Mouse (Mus musculus): ENCODE measurements around the gene Mcrip2. TPM values are rescaled to one million over a fixed set of nuclear protein-coding genes. Genes with fewer than 3 reads are reported as not detected.

Mcrip2 gene
- polyA plus RNA-seq, 1 experiment from 2014 or later = 49.4 TPM

DNA sequence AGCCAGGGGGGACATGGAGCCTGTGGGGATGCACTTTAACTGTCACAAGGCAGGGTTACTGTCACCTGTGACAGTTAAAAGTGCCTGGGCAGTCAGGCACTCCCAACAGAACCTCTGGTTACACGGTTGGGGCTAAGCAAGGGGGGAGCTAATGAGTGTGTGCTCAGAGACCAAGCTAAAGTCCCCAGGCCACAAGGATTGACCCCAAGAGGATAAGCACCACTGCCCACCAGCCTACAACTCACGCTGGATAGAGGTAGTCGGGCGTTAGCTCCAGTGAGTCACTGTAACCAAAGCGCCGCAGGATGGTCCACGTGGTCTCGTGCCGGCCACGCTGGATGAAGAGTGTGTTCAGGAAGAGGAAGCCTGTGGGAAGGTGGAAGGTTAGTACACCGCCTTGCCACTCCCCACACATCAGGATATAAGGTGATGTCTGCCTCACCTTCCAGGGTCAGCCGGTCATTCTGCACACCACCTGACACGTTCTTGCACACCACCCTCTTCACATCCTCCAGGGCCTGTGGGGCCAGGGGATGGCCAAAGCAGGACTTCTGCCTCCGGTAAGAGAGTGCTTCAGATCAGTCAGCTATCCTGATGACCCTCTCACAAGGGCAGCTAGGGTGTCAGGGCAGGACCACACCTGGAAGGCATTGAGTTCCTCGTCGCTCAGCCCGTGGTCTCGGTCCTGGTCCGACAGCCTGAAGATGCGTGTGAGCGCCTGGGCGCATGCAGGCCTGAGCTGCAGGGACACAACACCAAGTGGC, 27.3 kb downstream of the Mcrip2 start, which contains the start of gene Gm20683:
Gene Gm20683, minus strand, starts transcription at position 647 of the 764 bp plus-strand sequence.
- Histone ChIP-seq H3K9ac (ENCODE audit: low read length) (no peak within 1 kb of the TSS), H3K36me3 (ENCODE audit: control insufficient read depth, insufficient read depth, low read length) (peaks cover 25% of the 10 kb centered on the region), H3K27ac (ENCODE audit: low read length) (no peak within 1 kb of the TSS), H3K9me3 (replicated peaks; ENCODE audit: control insufficient read depth, low read length) (no peaks in the 10 kb centered on the region), H3K27me3 (ENCODE audit: control insufficient read depth, insufficient read depth, low read length) (no peaks in the 10 kb centered on the region), H3K4me1 (ENCODE audit: control insufficient read depth, insufficient read depth, low read length) (peaks cover 25% of the 10 kb centered on the region), H3K4me3 (replicated peaks; ENCODE audit: low read length) (no peak within 1 kb of the TSS), H3K4me2 (ENCODE audit: low read depth, low read length) (no peak within 1 kb of the TSS)
- WGBS = 92% methylated on average over 22 of the region's 22 CpGs
- no peak for ATAC-seq (ENCODE audit: insufficient read depth, low FRiP score)

GRCm38 (mm10) chr17:25840519-25840918, 28.0 kb downstream of the Mcrip2 start:
- Histone ChIP-seq H3K9ac (ENCODE audit: low read length) (no peak overlapping the region), H3K4me3 (replicated peaks; ENCODE audit: low read length) (no peak overlapping the region), H3K27me3 (ENCODE audit: control insufficient read depth, insufficient read depth, low read length) (no peaks in the 10 kb centered on the region), H3K4me2 (ENCODE audit: low read depth, low read length) (no peak overlapping the region), H3K4me1 (ENCODE audit: control insufficient read depth, insufficient read depth, low read length) (peaks cover 32% of the 10 kb centered on the region), H3K9me3 (replicated peaks; ENCODE audit: control insufficient read depth, low read length) (no peaks in the 10 kb centered on the region), H3K36me3 (ENCODE audit: control insufficient read depth, insufficient read depth, low read length) (peaks cover 25% of the 10 kb centered on the region), H3K27ac (ENCODE audit: low read length) (no peak overlapping the region)
- WGBS = 95% methylated on average over 6 of the region's 6 CpGs
- no peak for ATAC-seq (ENCODE audit: insufficient read depth, low FRiP score)

DNA sequence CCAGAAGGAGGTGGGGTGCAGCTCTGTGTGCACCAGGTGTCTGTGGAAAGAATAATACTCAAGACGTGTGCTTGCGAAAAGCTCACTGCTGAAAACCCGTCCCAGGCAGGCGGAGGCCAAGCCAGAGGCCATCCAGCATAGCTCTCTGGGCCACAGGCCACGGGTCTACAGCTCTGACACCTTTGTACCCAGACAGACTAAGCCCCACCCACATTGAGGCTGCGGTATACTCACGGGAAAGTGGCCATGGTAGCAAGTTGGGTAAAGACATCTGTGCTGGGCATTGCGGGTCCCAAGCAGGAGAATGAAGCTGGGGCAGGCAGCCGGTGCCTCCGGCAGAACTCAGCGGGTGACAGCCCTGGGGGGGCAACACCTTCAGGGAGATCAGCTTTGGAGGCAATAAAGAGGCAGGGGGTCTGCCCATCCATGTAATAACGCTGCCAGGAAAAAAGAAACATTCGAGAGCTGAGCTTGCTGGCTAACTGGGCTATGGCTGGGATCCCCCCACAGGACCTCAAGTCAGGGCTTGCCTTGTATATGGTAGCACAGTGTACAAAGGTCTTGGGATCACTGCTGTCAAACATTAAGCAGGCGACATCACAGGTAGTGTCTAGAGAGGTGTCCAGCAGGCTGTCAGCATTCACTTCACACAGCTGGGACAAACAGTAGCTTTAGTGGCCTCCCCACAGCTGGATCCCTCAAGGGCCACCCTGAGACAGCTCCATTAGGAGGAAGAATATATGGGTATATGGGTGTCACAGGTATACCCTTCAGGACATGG, 28.9 kb downstream of the Mcrip2 start:
- Histone ChIP-seq H3K9me3 (replicated peaks; ENCODE audit: control insufficient read depth, low read length) (no peaks in the 10 kb centered on the region), H3K4me3 (replicated peaks; ENCODE audit: low read length) (no peak overlapping the region), H3K36me3 (ENCODE audit: control insufficient read depth, insufficient read depth, low read length) (peaks cover 34% of the 10 kb centered on the region), H3K27ac (ENCODE audit: low read length) (no peak overlapping the region), H3K4me2 (ENCODE audit: low read depth, low read length) (no peak overlapping the region), H3K9ac (ENCODE audit: low read length) (no peak overlapping the region), H3K27me3 (ENCODE audit: control insufficient read depth, insufficient read depth, low read length) (no peaks in the 10 kb centered on the region), H3K4me1 (ENCODE audit: control insufficient read depth, insufficient read depth, low read length) (peaks cover 36% of the 10 kb centered on the region)
- WGBS = 82% methylated on average over 14 of the region's 14 CpGs
- ATAC-seq (ENCODE audit: insufficient read depth, low FRiP score) = no peak

- Histone ChIP-seq H3K4me1 (ENCODE audit: control insufficient read depth, insufficient read depth, low read length) (peaks cover 41% of the 10 kb centered on the region), H3K9ac (ENCODE audit: low read length) (no peak overlapping the region), H3K27me3 (ENCODE audit: control insufficient read depth, insufficient read depth, low read length) (no peaks in the 10 kb centered on the region), H3K27ac (ENCODE audit: low read length) (no peak overlapping the region), H3K4me3 (replicated peaks; ENCODE audit: low read length) (no peak overlapping the region), H3K4me2 (ENCODE audit: low read depth, low read length) (no peak overlapping the region), H3K9me3 (replicated peaks; ENCODE audit: control insufficient read depth, low read length) (no peaks in the 10 kb centered on the region), H3K36me3 (ENCODE audit: control insufficient read depth, insufficient read depth, low read length) (peaks cover 34% of the 10 kb centered on the region)
- WGBS = 83% methylated on average over 4 of the region's 4 CpGs
- ATAC-seq (ENCODE audit: insufficient read depth, low FRiP score) = no peak
Observed at GRCm38 (mm10) chr17:25838904-25839303, 29.7 kb downstream of the Mcrip2 start.

DNA sequence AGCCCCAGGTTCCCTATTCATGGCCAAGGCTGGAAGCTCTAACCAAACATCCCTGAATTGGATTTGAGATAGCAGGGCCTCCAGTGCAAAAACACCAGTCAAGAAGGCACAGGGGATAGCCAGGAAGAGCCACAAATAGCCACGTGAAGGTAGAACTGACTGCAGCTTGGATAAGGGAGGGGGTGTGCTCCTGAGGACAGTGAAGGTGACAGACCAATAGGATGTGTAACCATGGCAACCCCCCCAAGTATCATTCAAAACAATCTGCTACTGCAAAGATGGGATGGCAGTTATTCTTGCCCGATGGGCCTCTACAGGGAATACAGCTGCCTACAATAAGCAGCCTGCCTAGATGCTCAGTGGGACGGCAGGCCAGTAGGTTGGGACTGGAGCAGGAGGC, 31.0 kb downstream of the Mcrip2 start:
- Histone ChIP-seq H3K4me2 (ENCODE audit: low read depth, low read length) (0 out of 2 replicates have a peak overlapping the region, but pooled peaks have one; percentile 64), H3K4me3 (replicated peaks; ENCODE audit: low read length) (no peak overlapping the region), H3K9ac (ENCODE audit: low read length) (peak overlapping the region; percentile 71; the same call in 1 of the 2 replicates), H3K4me1 (ENCODE audit: control insufficient read depth, insufficient read depth, low read length) (peaks cover 34% of the 10 kb centered on the region), H3K27me3 (ENCODE audit: control insufficient read depth, insufficient read depth, low read length) (no peaks in the 10 kb centered on the region), H3K36me3 (ENCODE audit: control insufficient read depth, insufficient read depth, low read length) (peaks cover 34% of the 10 kb centered on the region), H3K9me3 (replicated peaks; ENCODE audit: control insufficient read depth, low read length) (no peaks in the 10 kb centered on the region), H3K27ac (ENCODE audit: low read length) (no peak overlapping the region)
- no peak for ATAC-seq (ENCODE audit: insufficient read depth, low FRiP score)
- WGBS = 56% methylated on average over 3 of the region's 3 CpGs

GRCm38 (mm10) chr17:25837076-25837410, 31.5 kb downstream of the Mcrip2 start, which contains the start of gene Rhbdl1:
TSS of gene Rhbdl1 (minus strand) at chr17:25837295.
- no peak for ATAC-seq (ENCODE audit: insufficient read depth, low FRiP score)
- Histone ChIP-seq H3K27ac (ENCODE audit: low read length) (no peak within 1 kb of the TSS), H3K4me3 (replicated peaks; ENCODE audit: low read length) (peak within 1 kb of the TSS; percentile 36), H3K4me2 (ENCODE audit: low read depth, low read length) (peak within 1 kb of the TSS; percentile 64), H3K9me3 (replicated peaks; ENCODE audit: control insufficient read depth, low read length) (no peaks in the 10 kb centered on the region), H3K36me3 (ENCODE audit: control insufficient read depth, insufficient read depth, low read length) (peaks cover 34% of the 10 kb centered on the region), H3K4me1 (ENCODE audit: control insufficient read depth, insufficient read depth, low read length) (peaks cover 35% of the 10 kb centered on the region), H3K27me3 (ENCODE audit: control insufficient read depth, insufficient read depth, low read length) (no peaks in the 10 kb centered on the region), H3K9ac (ENCODE audit: low read length) (peak within 1 kb of the TSS; percentile 71)
- WGBS = 3% methylated on average over 29 of the region's 29 CpGs

DNA sequence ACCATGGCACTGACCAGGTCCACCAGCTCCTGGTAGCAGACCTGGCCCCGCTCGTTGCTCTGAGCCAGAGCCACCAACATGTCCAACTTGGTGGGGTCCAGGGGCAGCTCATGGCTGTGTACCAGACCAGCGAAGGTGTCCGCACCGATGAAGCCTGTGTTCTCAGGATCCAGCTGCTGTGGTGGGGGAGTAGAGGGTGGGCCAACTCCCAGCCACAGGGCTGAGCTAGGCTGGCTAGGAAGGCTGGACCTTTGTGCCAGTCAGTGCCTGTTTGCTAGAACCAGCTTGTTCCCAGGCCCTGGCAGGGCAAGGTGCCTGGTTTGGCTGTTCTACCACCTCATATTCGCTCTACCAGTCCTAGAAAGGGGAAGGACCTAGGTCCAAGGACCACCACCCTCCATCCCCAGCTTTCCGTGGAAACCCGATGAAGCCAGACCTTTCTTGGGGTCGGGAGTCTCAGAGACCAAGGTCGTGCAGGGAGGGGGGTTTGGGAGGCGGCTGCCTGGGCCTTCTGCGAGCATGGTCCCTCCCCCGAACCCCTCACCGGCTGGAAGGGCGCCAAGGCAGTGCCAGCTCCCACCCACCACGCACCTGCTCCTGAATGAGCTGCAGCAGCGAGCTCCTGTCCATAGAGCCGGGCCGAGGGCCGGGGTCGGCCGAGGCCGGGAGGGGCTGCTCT, 32.0 kb downstream of the Mcrip2 start:
- ATAC-seq (ENCODE audit: insufficient read depth, low FRiP score) = no peak
- H3K9me3 ChIP-seq (replicated peaks; ENCODE audit: control insufficient read depth, low read length) = no peaks in the 10 kb centered on the region
- 23% methylated on average over 23 of the region's 23 CpGs for WGBS
- peak overlapping the region; percentile 64 for H3K4me2 ChIP-seq (ENCODE audit: low read depth, low read length)
- H3K27me3 ChIP-seq (ENCODE audit: control insufficient read depth, insufficient read depth, low read length) = no peaks in the 10 kb centered on the region
- H3K27ac ChIP-seq (ENCODE audit: low read length) = no peak overlapping the region
- peaks cover 40% of the 10 kb centered on the region for H3K4me1 ChIP-seq (ENCODE audit: control insufficient read depth, insufficient read depth, low read length)
- H3K36me3 ChIP-seq (ENCODE audit: control insufficient read depth, insufficient read depth, low read length) = peaks cover 32% of the 10 kb centered on the region
- H3K4me3 ChIP-seq (replicated peaks; ENCODE audit: low read length) = peak overlapping the region; percentile 36
- peak overlapping the region; percentile 71 for H3K9ac ChIP-seq (ENCODE audit: low read length)

- Histone ChIP-seq H3K4me1 (ENCODE audit: control insufficient read depth, insufficient read depth, low read length) (peaks cover 47% of the 10 kb centered on the region), H3K27ac (ENCODE audit: low read length) (0 out of 2 replicates have a peak overlapping the region, but pooled peaks have one; percentile 26), H3K27me3 (ENCODE audit: control insufficient read depth, insufficient read depth, low read length) (no peaks in the 10 kb centered on the region), H3K9ac (ENCODE audit: low read length) (0 out of 2 replicates have a peak overlapping the region, but pooled peaks have one; percentile 71), H3K36me3 (ENCODE audit: control insufficient read depth, insufficient read depth, low read length) (peaks cover 30% of the 10 kb centered on the region), H3K9me3 (replicated peaks; ENCODE audit: control insufficient read depth, low read length) (no peaks in the 10 kb centered on the region), H3K4me3 (replicated peaks; ENCODE audit: low read length) (0 out of 2 replicates have a peak overlapping the region, but pooled peaks have one; percentile 36), H3K4me2 (ENCODE audit: low read depth, low read length) (0 out of 2 replicates have a peak overlapping the region, but pooled peaks have one; percentile 64)
- no peak for ATAC-seq (ENCODE audit: insufficient read depth, low FRiP score)
- WGBS = 91% methylated on average over 16 of the region's 16 CpGs
Observed at GRCm38 (mm10) chr17:25835816-25836215, 32.7 kb downstream of the Mcrip2 start.

All from stomach, embryonic 16.5 days (tissue).